Mouse (Mus musculus): Measurements from ENCODE around the gene Bscl2. TPM values are rescaled to one million over a fixed set of nuclear protein-coding genes. Genes with fewer than 3 reads are reported as not detected.

Gene Bscl2
- polyA plus RNA-seq, 1 experiment from 2014 or later, result 25.1 TPM

Other genes with a start within 250 kb of the Bscl2 start
- gene Slc22a8, start 246.2 kb upstream of the Bscl2 start, polyA plus RNA-seq (2014; fragmentation: Illumina TruSeq; extraction: RNeasy Lipid Tissue Mini Kit (QIAGEN cat#74804)), result not detected
- not detected for gene Slc22a6, start 219.4 kb upstream of the Bscl2 start, polyA plus RNA-seq (2014; fragmentation: Illumina TruSeq; extraction: RNeasy Lipid Tissue Mini Kit (QIAGEN cat#74804))
- gene Chrm1, start 173.7 kb upstream of the Bscl2 start, polyA plus RNA-seq (2014; fragmentation: Illumina TruSeq; extraction: RNeasy Lipid Tissue Mini Kit (QIAGEN cat#74804)), result not detected
- gene Slc3a2, start 114.1 kb upstream of the Bscl2 start, polyA plus RNA-seq (2014; fragmentation: Illumina TruSeq; extraction: RNeasy Lipid Tissue Mini Kit (QIAGEN cat#74804)), result 233 TPM
- 11.1 TPM for gene Wdr74, start 101.6 kb upstream of the Bscl2 start, polyA plus RNA-seq (2014; fragmentation: Illumina TruSeq; extraction: RNeasy Lipid Tissue Mini Kit (QIAGEN cat#74804))
- not detected for gene 1700092M07Rik, start 96.7 kb upstream of the Bscl2 start, polyA plus RNA-seq (2014; fragmentation: Illumina TruSeq; extraction: RNeasy Lipid Tissue Mini Kit (QIAGEN cat#74804))
- gene Stx5a, start 96.1 kb upstream of the Bscl2 start, polyA plus RNA-seq (2014; fragmentation: Illumina TruSeq; extraction: RNeasy Lipid Tissue Mini Kit (QIAGEN cat#74804)), result 65.4 TPM
- gene Nxf1, start 80.4 kb upstream of the Bscl2 start, polyA plus RNA-seq (2014; fragmentation: Illumina TruSeq; extraction: RNeasy Lipid Tissue Mini Kit (QIAGEN cat#74804)), result 63.1 TPM
- 26.6 TPM for gene Tmem223, start 66.5 kb upstream of the Bscl2 start, polyA plus RNA-seq (2014; fragmentation: Illumina TruSeq; extraction: RNeasy Lipid Tissue Mini Kit (QIAGEN cat#74804))
- 29.5 TPM for gene Tmem179b, start 63.0 kb upstream of the Bscl2 start, polyA plus RNA-seq (2014; fragmentation: Illumina TruSeq; extraction: RNeasy Lipid Tissue Mini Kit (QIAGEN cat#74804))
- gene Taf6l, start 51.0 kb upstream of the Bscl2 start, polyA plus RNA-seq (2014; fragmentation: Illumina TruSeq; extraction: RNeasy Lipid Tissue Mini Kit (QIAGEN cat#74804)), result 1.2 TPM
- gene Polr2g, start 38.9 kb upstream of the Bscl2 start, polyA plus RNA-seq (2014; fragmentation: Illumina TruSeq; extraction: RNeasy Lipid Tissue Mini Kit (QIAGEN cat#74804)), result 64.4 TPM
- gene Zbtb3, start 34.9 kb upstream of the Bscl2 start, polyA plus RNA-seq (2014; fragmentation: Illumina TruSeq; extraction: RNeasy Lipid Tissue Mini Kit (QIAGEN cat#74804)), result not detected
- gene Ttc9c, start 18.1 kb upstream of the Bscl2 start, polyA plus RNA-seq (2014; fragmentation: Illumina TruSeq; extraction: RNeasy Lipid Tissue Mini Kit (QIAGEN cat#74804)), result 110 TPM
- 169 TPM for gene Hnrnpul2, start 17.5 kb upstream of the Bscl2 start, polyA plus RNA-seq (2014; fragmentation: Illumina TruSeq; extraction: RNeasy Lipid Tissue Mini Kit (QIAGEN cat#74804))
- gene AC129217.1, start 7.7 kb upstream of the Bscl2 start, polyA plus RNA-seq (2014; fragmentation: Illumina TruSeq; extraction: RNeasy Lipid Tissue Mini Kit (QIAGEN cat#74804)), result 3.6 TPM
- gene Gng3, start 1.7 kb downstream of the Bscl2 start, polyA plus RNA-seq (2014; fragmentation: Illumina TruSeq; extraction: RNeasy Lipid Tissue Mini Kit (QIAGEN cat#74804)), result 0.57 TPM
- gene Lrrn4cl, start 13.3 kb downstream of the Bscl2 start, polyA plus RNA-seq (2014; fragmentation: Illumina TruSeq; extraction: RNeasy Lipid Tissue Mini Kit (QIAGEN cat#74804)), result 10.2 TPM
- 15.6 TPM for gene Ubxn1, start 34.0 kb downstream of the Bscl2 start, polyA plus RNA-seq (2014; fragmentation: Illumina TruSeq; extraction: RNeasy Lipid Tissue Mini Kit (QIAGEN cat#74804))
- 2.8 TPM for gene Uqcc3, start 43.5 kb downstream of the Bscl2 start, polyA plus RNA-seq (2014; fragmentation: Illumina TruSeq; extraction: RNeasy Lipid Tissue Mini Kit (QIAGEN cat#74804))
- gene Lbhd1, start 46.3 kb downstream of the Bscl2 start, polyA plus RNA-seq (2014; fragmentation: Illumina TruSeq; extraction: RNeasy Lipid Tissue Mini Kit (QIAGEN cat#74804)), result 51.7 TPM
- gene Gm49403, start 46.5 kb downstream of the Bscl2 start, polyA plus RNA-seq (2014; fragmentation: Illumina TruSeq; extraction: RNeasy Lipid Tissue Mini Kit (QIAGEN cat#74804)), result not detected
- 17.4 TPM for gene 1810009A15Rik, start 51.4 kb downstream of the Bscl2 start, polyA plus RNA-seq (2014; fragmentation: Illumina TruSeq; extraction: RNeasy Lipid Tissue Mini Kit (QIAGEN cat#74804))
- gene Gm49416, start 51.5 kb downstream of the Bscl2 start, polyA plus RNA-seq (2014; fragmentation: Illumina TruSeq; extraction: RNeasy Lipid Tissue Mini Kit (QIAGEN cat#74804)), result not detected
- 1.3 TPM for gene Ints5, start 55.5 kb downstream of the Bscl2 start, polyA plus RNA-seq (2014; fragmentation: Illumina TruSeq; extraction: RNeasy Lipid Tissue Mini Kit (QIAGEN cat#74804))
- gene Ganab, start 60.6 kb downstream of the Bscl2 start, polyA plus RNA-seq (2014; fragmentation: Illumina TruSeq; extraction: RNeasy Lipid Tissue Mini Kit (QIAGEN cat#74804)), result 88.1 TPM
- gene B3gat3, start 82.9 kb downstream of the Bscl2 start, polyA plus RNA-seq (2014; fragmentation: Illumina TruSeq; extraction: RNeasy Lipid Tissue Mini Kit (QIAGEN cat#74804)), result 6.5 TPM
- 0.60 TPM for gene Rom1, start 91.9 kb downstream of the Bscl2 start, polyA plus RNA-seq (2014; fragmentation: Illumina TruSeq; extraction: RNeasy Lipid Tissue Mini Kit (QIAGEN cat#74804))
- gene Eml3, start 92.1 kb downstream of the Bscl2 start, polyA plus RNA-seq (2014; fragmentation: Illumina TruSeq; extraction: RNeasy Lipid Tissue Mini Kit (QIAGEN cat#74804)), result 3.0 TPM
- 93.8 TPM for gene Mta2, start 104.4 kb downstream of the Bscl2 start, polyA plus RNA-seq (2014; fragmentation: Illumina TruSeq; extraction: RNeasy Lipid Tissue Mini Kit (QIAGEN cat#74804))
- gene Tut1, start 116.4 kb downstream of the Bscl2 start, polyA plus RNA-seq (2014; fragmentation: Illumina TruSeq; extraction: RNeasy Lipid Tissue Mini Kit (QIAGEN cat#74804)), result 2.3 TPM
- gene Eef1g, start 129.6 kb downstream of the Bscl2 start, polyA plus RNA-seq (2014; fragmentation: Illumina TruSeq; extraction: RNeasy Lipid Tissue Mini Kit (QIAGEN cat#74804)), result 118 TPM
- 70.1 TPM for gene Ahnak, start 151.8 kb downstream of the Bscl2 start, polyA plus RNA-seq (2014; fragmentation: Illumina TruSeq; extraction: RNeasy Lipid Tissue Mini Kit (QIAGEN cat#74804))